Mouse (Mus musculus): ENCODE results near the gene Ttc3.

DNA sequence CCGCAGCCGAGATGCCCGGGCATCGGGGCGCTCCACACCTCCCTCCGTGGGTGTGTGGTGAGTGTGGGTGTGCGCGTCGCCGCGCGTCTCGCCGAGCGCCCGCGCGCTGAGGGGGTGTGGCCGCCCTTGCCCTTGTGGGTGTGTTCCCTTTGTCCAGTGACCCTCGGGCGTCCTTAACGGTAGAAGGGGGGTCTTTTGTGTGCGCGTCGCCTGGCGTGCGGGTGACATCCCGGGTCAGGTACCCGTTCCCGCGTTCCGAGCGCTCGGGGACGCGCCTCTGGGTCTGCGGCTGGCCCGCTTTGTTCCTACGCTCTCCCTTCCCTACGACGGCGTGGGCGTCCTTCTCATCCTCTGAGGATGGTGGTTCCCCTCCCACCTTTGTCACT is 490 bp downstream of the Ttc3 start:
- TF ChIP-seq EP300 (IDR thresholded peaks at IDR 0.05) (no peak), CTCF (IDR thresholded peaks at IDR 0.05) (no peak)

All from lung, postnatal 0 days (tissue).